29 mouse cellular contexts compared by ENCODE assay signal in genomic region chr17:82378248-82378820, GRCm38 (mm10).
DNase-seq lines count a peak whose midpoint lies in the region; ATAC-seq and TF ChIP-seq lines count a peak whose summit lies in the region.
"Had no signal": no experiment of that assay in that cellular context is flagged by ENCODE, and none has a peak within 500 bp of the region (broad histone marks: within the 10 kb centered on the region; RNA-seq: fewer than 3 reads in every experiment).

No protein-coding gene starts in this region.

- H3K27ac ChIP-seq in intestine, embryonic 15.5 days = no peak overlapping the region
- H3K27ac ChIP-seq: embryonic facial prominence, embryonic 13.5 days; embryonic facial prominence, embryonic 15.5 days; forebrain, embryonic 10.5 days; forebrain, embryonic 12.5 days had no signal

- peaks cover 12% of the 10 kb centered on the region for H3K4me1 ChIP-seq in erythroblast, embryonic 14.5 days (ENCODE audit: control insufficient read depth)
- H3K4me1 ChIP-seq in G1E (ENCODE audit: insufficient read depth, low read depth, low read length) = peaks cover 9% of the 10 kb centered on the region
- no peaks in the 10 kb centered on the region for H3K4me1 ChIP-seq in intestine, embryonic 15.5 days (replicated peaks)
- H3K4me1 ChIP-seq: embryonic facial prominence, embryonic 13.5 days; embryonic facial prominence, embryonic 15.5 days; forebrain, embryonic 10.5 days; forebrain, embryonic 12.5 days had no signal

- H3K9me3 ChIP-seq in erythroblast, embryonic 14.5 days (ENCODE audit: control insufficient read depth, low read length) = peaks cover 7% of the 10 kb centered on the region; the same call in 1 of the 2 replicates
- H3K9me3 ChIP-seq in G1E (replicated peaks) = 0 out of 2 replicates have a peak, but pooled peaks cover 3% of the 10 kb centered on the region
- no peaks in the 10 kb centered on the region for H3K9me3 ChIP-seq in intestine, embryonic 15.5 days
- H3K9me3 ChIP-seq: embryonic facial prominence, embryonic 13.5 days; embryonic facial prominence, embryonic 15.5 days; forebrain, embryonic 10.5 days; forebrain, embryonic 12.5 days had no signal

- TF ChIP-seq CTCF in G1E (IDR thresholded peaks at IDR 0.05; ENCODE audit: low read depth, low read length) = no peak

- 76% methylated on average over 2 of the region's 2 CpGs for WGBS in intestine, embryonic 15.5 days

- H3K9ac ChIP-seq in intestine, embryonic 15.5 days = no peak overlapping the region
- H3K9ac ChIP-seq: embryonic facial prominence, embryonic 13.5 days; embryonic facial prominence, embryonic 15.5 days; forebrain, embryonic 12.5 days had no signal

- H3K4me3 ChIP-seq in erythroblast, embryonic 14.5 days (replicated peaks) = peak overlapping the region; percentile 16
- peak overlapping the region; percentile 33; the same call in 1 of the 2 replicates for H3K4me3 ChIP-seq in G1E (ENCODE audit: low read depth, low read length)
- no peak overlapping the region for H3K4me3 ChIP-seq in intestine, embryonic 15.5 days (replicated peaks)
- H3K4me3 ChIP-seq: embryonic facial prominence, embryonic 13.5 days; embryonic facial prominence, embryonic 15.5 days; forebrain, embryonic 10.5 days; forebrain, embryonic 12.5 days had no signal

- H3K4me2 ChIP-seq in intestine, embryonic 15.5 days (replicated peaks) = no peak overlapping the region
- H3K4me2 ChIP-seq: embryonic facial prominence, embryonic 13.5 days; embryonic facial prominence, embryonic 15.5 days; forebrain, embryonic 12.5 days had no signal

- no peaks in the 10 kb centered on the region for H3K27me3 ChIP-seq in erythroblast, embryonic 14.5 days (ENCODE audit: control insufficient read depth)
- H3K27me3 ChIP-seq in G1E (ENCODE audit: insufficient read depth, low read length) = no peaks in the 10 kb centered on the region
- H3K27me3 ChIP-seq in intestine, embryonic 15.5 days (replicated peaks) = no peaks in the 10 kb centered on the region
- H3K27me3 ChIP-seq: CH12.LX; embryonic facial prominence, embryonic 13.5 days; embryonic facial prominence, embryonic 15.5 days; forebrain, embryonic 12.5 days; Patski had no signal

- ATAC-seq in erythroblast, adult 5-6 weeks (replicated peaks; ENCODE audit: low FRiP score, poor library complexity, severe bottlenecking) = no peak
- ATAC-seq in G1E (ENCODE audit: extremely low read depth, insufficient number of reproducible peaks, low FRiP score, poor library complexity, severe bottlenecking) = peak; percentile 59
- ATAC-seq in intestine, embryonic 15.5 days = no peak
- ATAC-seq: activated CD4-positive, CD25-positive, alpha-beta regulatory T cell, adult 4 months; CD4-positive, CD25-positive, alpha-beta regulatory T cell, adult 4 months; forebrain, embryonic 14.5 days; forebrain, embryonic 16.5 days; Patski had no signal

- H3K36me3 ChIP-seq in erythroblast, embryonic 14.5 days (ENCODE audit: control insufficient read depth) = no peaks in the 10 kb centered on the region
- H3K36me3 ChIP-seq in G1E (replicated peaks) = no peaks in the 10 kb centered on the region
- no peaks in the 10 kb centered on the region for H3K36me3 ChIP-seq in intestine, embryonic 15.5 days
- H3K36me3 ChIP-seq: embryonic facial prominence, embryonic 13.5 days; embryonic facial prominence, embryonic 15.5 days; forebrain, embryonic 10.5 days; forebrain, embryonic 12.5 days had no signal

- DNase-seq in G1E (ENCODE audit: low spot score) = no peak
- peak; percentile 14 for DNase-seq in MEL-GATA-1-ER (ENCODE audit: extremely low read depth, low read depth)
- DNase-seq in adipocyte (ENCODE audit: low spot score) = peak; percentile 6
- DNase-seq in heart, postnatal 4 days = no peak
- DNase-seq in testis, postnatal 14 days (ENCODE audit: low spot score) = no peak
- DNase-seq: adrenal gland, adult 2 months; adrenal gland, postnatal 10 days; adrenal gland, postnatal 25 days; B cell, adult 2 months; cerebellum, adult 11 months; cerebellum, adult 18-20 months; cerebellum, adult 8-10 months; cerebellum, adult 9-11 months; cerebellum, postnatal 14 days; cerebellum, postnatal 36 days; embryo, embryonic 11 days had no signal

Comparison
In these comparisons a context has a peak if more than half of its experiments do, and no peak if none do; other contexts are left out.
1. DNase-seq: peak in MEL-GATA-1-ER (single experiment) and adipocyte (single experiment); none in G1E (single experiment), heart, postnatal 4 days (single experiment) and testis, postnatal 14 days (single experiment).